Mouse (Mus musculus): ENCODE measurements around the gene Lsamp. TPM values are rescaled to one million over a fixed set of nuclear protein-coding genes. Genes with fewer than 3 reads are reported as not detected.

Gene Lsamp
- polyA plus RNA-seq, 1 experiment, result not detected

DNA sequence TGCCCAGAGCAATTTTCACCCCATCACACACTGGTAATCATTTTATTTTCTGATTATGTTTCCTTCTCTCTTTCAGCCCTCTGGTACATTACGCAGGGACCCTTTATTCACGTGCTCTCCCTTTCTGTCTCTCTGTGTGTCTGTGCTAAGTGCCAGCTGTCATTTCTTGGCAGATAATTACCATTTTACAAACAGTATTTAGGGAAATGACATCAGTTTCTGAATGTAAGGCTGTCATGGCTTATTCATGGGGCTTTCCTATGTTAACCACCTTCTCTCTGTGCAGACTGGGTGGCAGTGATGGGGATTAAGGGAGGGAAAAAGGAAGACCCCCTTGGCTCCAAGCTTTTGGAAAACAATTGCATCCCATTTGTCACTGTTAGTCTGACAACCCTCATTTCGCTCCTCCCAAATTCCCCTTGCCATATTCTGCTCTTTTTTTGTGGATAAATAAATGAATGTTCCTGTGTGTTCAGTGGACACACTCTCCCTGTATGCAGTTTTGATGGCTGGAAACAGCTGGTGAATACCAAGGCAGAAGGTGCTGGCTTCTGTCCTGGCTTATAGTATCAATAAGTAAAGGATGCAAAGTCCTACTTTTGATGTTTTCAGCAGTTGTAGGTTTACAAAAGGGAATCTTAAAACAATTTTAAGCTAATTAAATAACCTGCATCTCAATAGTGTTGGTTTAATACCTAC, 520.2 kb downstream of the Lsamp start:
- Histone ChIP-seq H3K4me2 (ENCODE audit: low read depth) (no peak overlapping the region), H3K4me3 (no peak overlapping the region), H3K36me3 (ENCODE audit: control insufficient read depth, insufficient read depth) (no peaks in the 10 kb centered on the region), H3K27me3 (ENCODE audit: control insufficient read depth, insufficient read depth, insufficient read length) (no peaks in the 10 kb centered on the region), H3K79me2 (ENCODE audit: control insufficient read depth, insufficient read depth) (no peaks in the 10 kb centered on the region), H3ac (ENCODE audit: control insufficient read depth, insufficient read length) (no peak overlapping the region)
- TF ChIP-seq E2F4 (IDR thresholded peaks at IDR 0.05; ENCODE audit: insufficient read depth), result no peak
- no peak for TF ChIP-seq CEBPB (IDR thresholded peaks at IDR 0.05; ENCODE audit: insufficient read depth, poor library complexity, severe bottlenecking)
- no peak for TF ChIP-seq POLR2AphosphoS2 (IDR thresholded peaks at IDR 0.05; ENCODE audit: insufficient read length, low read depth)
- TF ChIP-seq TCF12 (IDR thresholded peaks at IDR 0.05; ENCODE audit: insufficient read depth, poor library complexity, severe bottlenecking), result no peak
- no peak for TF ChIP-seq REST (IDR thresholded peaks at IDR 0.05; ENCODE audit: insufficient read depth, insufficient read length)
- no peak for TF ChIP-seq MYOD1 (IDR thresholded peaks at IDR 0.05; ENCODE audit: control insufficient read depth in 1 of 3, insufficient read length in 2 of 3, low read depth in 2 of 3)
- TF ChIP-seq POLR2A (IDR thresholded peaks at IDR 0.05; ENCODE audit: insufficient read length, low read depth), result no peak
- no peak for TF ChIP-seq USF1 (IDR thresholded peaks at IDR 0.05; ENCODE audit: low read depth)
- no peak for TF ChIP-seq MYOG (IDR thresholded peaks at IDR 0.05; ENCODE audit: control insufficient read depth in 1 of 3, insufficient read depth in 1 of 3, insufficient read length in 2 of 3, low read depth in 2 of 3)
- no peak for TF ChIP-seq TCF3 (IDR thresholded peaks at IDR 0.05; ENCODE audit: insufficient read length, low read depth)
- no peak for TF ChIP-seq MAX (IDR thresholded peaks at IDR 0.05; ENCODE audit: low read depth)
- TF ChIP-seq SRF (IDR thresholded peaks at IDR 0.05; ENCODE audit: control insufficient read depth, insufficient read length, low read depth), result no peak

DNA sequence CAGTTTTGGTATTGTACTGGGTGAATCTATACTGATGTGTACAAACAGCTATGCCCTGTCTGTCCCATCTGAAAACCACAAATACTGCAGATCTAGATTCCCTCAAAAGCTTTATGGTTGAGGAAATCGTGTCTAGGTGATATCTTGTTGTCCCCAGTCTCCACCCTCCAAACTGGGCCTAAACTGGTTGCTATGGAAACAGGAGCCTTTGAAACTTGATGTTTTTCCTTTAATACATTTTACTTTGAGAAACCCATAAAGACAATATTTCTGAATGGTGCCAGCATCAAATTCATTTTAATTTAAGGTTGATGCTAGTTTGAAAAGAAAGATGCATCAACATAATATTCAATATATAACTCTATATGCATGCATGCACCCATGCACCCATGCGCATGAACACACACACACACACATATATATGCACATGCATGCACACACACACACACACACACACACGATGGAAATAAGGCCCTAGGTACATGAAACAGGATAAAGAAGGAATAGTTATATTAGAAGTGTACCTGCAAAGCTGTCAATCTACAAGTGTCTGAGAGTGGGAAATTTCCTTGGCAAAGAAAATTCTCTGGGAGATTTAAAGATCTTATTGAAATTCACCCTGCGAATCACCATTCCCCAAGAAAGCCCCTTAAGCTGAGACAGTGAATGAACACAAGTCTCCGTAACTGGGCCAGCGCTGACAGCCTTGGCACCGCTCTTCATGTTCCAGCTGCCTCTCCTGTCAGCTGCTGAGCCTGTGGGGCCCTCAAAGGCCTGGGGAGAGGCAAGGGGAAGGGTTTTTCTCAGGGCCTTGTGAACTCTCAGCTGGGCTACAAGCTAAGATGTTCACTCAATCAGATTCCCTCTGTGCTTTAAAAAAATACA, 525.2 kb downstream of the Lsamp start:
- Histone ChIP-seq H3K4me3 (no peak overlapping the region), H3K27me3 (ENCODE audit: control insufficient read depth, insufficient read depth, insufficient read length) (no peaks in the 10 kb centered on the region), H3K79me2 (ENCODE audit: control insufficient read depth, insufficient read depth) (no peaks in the 10 kb centered on the region), H3K36me3 (ENCODE audit: control insufficient read depth, insufficient read depth) (no peaks in the 10 kb centered on the region), H3ac (ENCODE audit: control insufficient read depth, insufficient read length) (no peak overlapping the region), H3K4me2 (ENCODE audit: low read depth) (no peak overlapping the region)
- TF ChIP-seq CEBPB (IDR thresholded peaks at IDR 0.05; ENCODE audit: insufficient read depth, poor library complexity, severe bottlenecking) (no peak), E2F4 (IDR thresholded peaks at IDR 0.05; ENCODE audit: insufficient read depth) (no peak), MYOD1 (IDR thresholded peaks at IDR 0.05; ENCODE audit: control insufficient read depth in 1 of 3, insufficient read length in 2 of 3, low read depth in 2 of 3) (no peak), POLR2AphosphoS2 (IDR thresholded peaks at IDR 0.05; ENCODE audit: insufficient read length, low read depth) (no peak), MYOG (IDR thresholded peaks at IDR 0.05; ENCODE audit: control insufficient read depth in 1 of 3, insufficient read depth in 1 of 3, insufficient read length in 2 of 3, low read depth in 2 of 3) (no peak), TCF3 (IDR thresholded peaks at IDR 0.05; ENCODE audit: insufficient read length, low read depth) (no peak), REST (IDR thresholded peaks at IDR 0.05; ENCODE audit: insufficient read depth, insufficient read length) (no peak)

DNA sequence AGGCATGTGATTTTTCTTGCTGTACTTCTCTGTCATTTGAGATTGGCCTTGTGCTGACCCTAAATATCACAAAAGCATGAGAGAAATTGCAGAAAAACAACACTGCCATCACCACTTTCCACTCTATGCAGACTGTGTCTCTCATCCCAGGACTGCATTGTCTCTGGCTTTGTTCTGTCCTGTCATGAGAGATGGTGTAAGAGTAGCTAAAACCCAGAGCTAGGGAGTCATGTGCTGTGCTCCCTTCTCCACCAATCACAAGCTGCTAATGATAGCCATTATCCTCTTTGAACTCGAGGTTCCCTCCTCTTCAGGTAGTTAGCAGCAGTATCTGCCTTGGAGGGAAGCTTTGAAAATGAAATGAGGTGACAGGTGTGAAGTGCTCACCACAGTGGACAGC, 552.6 kb downstream of the Lsamp start:
- H3K4me3 ChIP-seq, result no peak overlapping the region
- H3ac ChIP-seq (ENCODE audit: control insufficient read depth, insufficient read length), result no peak overlapping the region
- no peak overlapping the region for H3K4me2 ChIP-seq (ENCODE audit: low read depth)
- H3K79me2 ChIP-seq (ENCODE audit: control insufficient read depth, insufficient read depth), result no peaks in the 10 kb centered on the region
- TF ChIP-seq POLR2A (IDR thresholded peaks at IDR 0.05; ENCODE audit: insufficient read length, low read depth) (no peak), MYOD1 (IDR thresholded peaks at IDR 0.05; ENCODE audit: control insufficient read depth in 1 of 3, insufficient read length in 2 of 3, low read depth in 2 of 3) (no peak), USF1 (IDR thresholded peaks at IDR 0.05; ENCODE audit: low read depth) (no peak), TCF3 (IDR thresholded peaks at IDR 0.05; ENCODE audit: insufficient read length, low read depth) (no peak), POLR2AphosphoS2 (IDR thresholded peaks at IDR 0.05; ENCODE audit: insufficient read length, low read depth) (no peak), SRF (IDR thresholded peaks at IDR 0.05; ENCODE audit: control insufficient read depth, insufficient read length, low read depth) (no peak)
- H3K27me3 ChIP-seq (ENCODE audit: control insufficient read depth, insufficient read depth, insufficient read length), result no peaks in the 10 kb centered on the region
- H3K36me3 ChIP-seq (ENCODE audit: control insufficient read depth, insufficient read depth), result no peaks in the 10 kb centered on the region

DNA sequence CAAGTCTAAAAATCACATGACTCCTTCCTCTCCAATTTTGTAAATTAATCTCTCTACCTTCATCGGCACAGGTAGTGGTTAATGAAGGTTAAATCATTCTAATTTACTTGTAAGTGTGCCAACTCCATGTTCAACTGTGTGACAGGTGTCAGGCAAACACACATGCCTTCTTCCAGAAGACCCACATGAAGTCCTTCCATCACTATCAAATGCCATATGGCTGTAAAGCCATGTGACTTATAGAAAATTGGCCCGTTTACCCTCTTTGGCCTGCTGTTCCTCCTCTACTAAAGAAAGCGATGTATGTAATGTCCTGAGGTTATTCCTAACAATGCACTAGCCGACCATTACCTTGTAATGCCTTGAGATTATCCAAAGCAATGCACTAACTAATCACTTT, 565.5 kb downstream of the Lsamp start:
- Histone ChIP-seq H3K36me3 (ENCODE audit: control insufficient read depth, insufficient read depth) (no peaks in the 10 kb centered on the region), H3K4me3 (no peak overlapping the region), H3ac (ENCODE audit: control insufficient read depth, insufficient read length) (no peak overlapping the region), H3K27me3 (ENCODE audit: control insufficient read depth, insufficient read depth, insufficient read length) (no peaks in the 10 kb centered on the region), H3K79me2 (ENCODE audit: control insufficient read depth, insufficient read depth) (no peaks in the 10 kb centered on the region), H3K4me2 (ENCODE audit: low read depth) (no peak overlapping the region)
- TF ChIP-seq MYOD1 (IDR thresholded peaks at IDR 0.05; ENCODE audit: control insufficient read depth in 1 of 3, insufficient read length in 2 of 3, low read depth in 2 of 3) (no peak), MAX (IDR thresholded peaks at IDR 0.05; ENCODE audit: low read depth) (no peak), POLR2AphosphoS2 (IDR thresholded peaks at IDR 0.05; ENCODE audit: insufficient read length, low read depth) (no peak), USF1 (IDR thresholded peaks at IDR 0.05; ENCODE audit: low read depth) (no peak), TCF3 (IDR thresholded peaks at IDR 0.05; ENCODE audit: insufficient read length, low read depth) (no peak), REST (IDR thresholded peaks at IDR 0.05; ENCODE audit: insufficient read depth, insufficient read length) (no peak), POLR2A (IDR thresholded peaks at IDR 0.05; ENCODE audit: insufficient read length, low read depth) (no peak), CEBPB (IDR thresholded peaks at IDR 0.05; ENCODE audit: insufficient read depth, poor library complexity, severe bottlenecking) (no peak), MYOG (IDR thresholded peaks at IDR 0.05; ENCODE audit: control insufficient read depth in 1 of 3, insufficient read depth in 1 of 3, insufficient read length in 2 of 3, low read depth in 2 of 3) (no peak), E2F4 (IDR thresholded peaks at IDR 0.05; ENCODE audit: insufficient read depth) (no peak), SRF (IDR thresholded peaks at IDR 0.05; ENCODE audit: control insufficient read depth, insufficient read length, low read depth) (no peak), TCF12 (IDR thresholded peaks at IDR 0.05; ENCODE audit: insufficient read depth, poor library complexity, severe bottlenecking) (no peak)
